Mouse (Mus musculus): ENCODE data around the gene Clcnka. TPM values are rescaled to one million over a fixed set of nuclear protein-coding genes. Genes with fewer than 3 reads are reported as not detected.

Gene Clcnka
- total RNA-seq, 2 experiments from 2014 or later: not detected

DNA sequence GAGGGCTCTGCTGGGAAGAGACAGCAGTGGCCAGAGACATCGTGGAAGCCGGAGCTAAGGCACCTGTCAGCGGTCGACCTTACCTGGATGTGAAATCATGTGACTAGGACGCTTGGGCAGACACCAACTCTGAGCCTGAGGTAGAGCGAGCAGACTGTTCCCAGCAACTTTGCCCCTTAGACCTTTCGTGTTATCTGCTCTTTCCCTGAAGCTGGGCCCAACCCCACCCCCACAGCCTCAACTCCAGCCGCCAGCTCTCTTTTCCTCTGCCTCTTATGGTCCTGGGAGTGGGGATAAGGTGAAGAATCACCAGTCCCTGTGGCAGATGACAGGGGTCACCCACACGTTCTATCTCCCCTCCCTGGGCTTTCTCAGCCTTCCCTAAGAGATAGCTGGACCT is 22.4 kb upstream of the Clcnka start:
- DNase-seq: no peak

DNA sequence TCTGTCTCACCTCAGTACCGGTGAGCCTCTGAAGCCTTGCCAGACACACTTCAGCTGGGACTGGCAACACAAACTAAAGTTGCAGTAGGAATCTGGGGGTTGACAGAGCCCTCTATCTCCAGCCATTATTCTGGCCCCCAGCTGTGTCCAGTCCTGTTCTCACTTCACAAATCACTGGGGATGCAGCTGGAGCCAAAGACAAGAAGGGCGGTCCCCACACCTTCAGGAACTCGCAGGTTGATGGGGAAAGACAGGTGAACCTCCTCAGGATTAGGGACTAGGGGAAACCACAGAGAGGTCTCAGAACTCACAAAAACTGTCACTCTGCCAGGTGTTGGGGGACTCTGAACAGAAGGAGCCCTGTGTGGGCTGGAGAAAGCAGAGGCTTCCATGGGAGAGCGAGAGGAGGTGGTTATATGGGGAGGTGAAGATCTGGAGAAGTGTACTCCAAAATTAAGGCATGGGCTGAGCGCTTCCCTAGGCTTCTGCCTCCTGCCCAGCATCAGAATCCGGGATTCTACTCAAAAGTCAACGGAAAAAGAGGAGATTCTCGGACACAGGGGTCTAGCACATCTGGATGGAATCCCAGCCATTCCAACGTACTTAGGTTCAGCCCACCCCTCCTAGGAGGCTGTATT is 21.8 kb upstream of the Clcnka start, which contains the start of gene Hspb7:
TSS of gene Hspb7 (plus strand) at position 588 of the 638 bp plus-strand sequence.
- no peak for DNase-seq

- DNase-seq: no peak
These were observed 21.1 kb upstream of the Clcnka start for GRCm38 (mm10) chr4:141419398-141420191.

DNA sequence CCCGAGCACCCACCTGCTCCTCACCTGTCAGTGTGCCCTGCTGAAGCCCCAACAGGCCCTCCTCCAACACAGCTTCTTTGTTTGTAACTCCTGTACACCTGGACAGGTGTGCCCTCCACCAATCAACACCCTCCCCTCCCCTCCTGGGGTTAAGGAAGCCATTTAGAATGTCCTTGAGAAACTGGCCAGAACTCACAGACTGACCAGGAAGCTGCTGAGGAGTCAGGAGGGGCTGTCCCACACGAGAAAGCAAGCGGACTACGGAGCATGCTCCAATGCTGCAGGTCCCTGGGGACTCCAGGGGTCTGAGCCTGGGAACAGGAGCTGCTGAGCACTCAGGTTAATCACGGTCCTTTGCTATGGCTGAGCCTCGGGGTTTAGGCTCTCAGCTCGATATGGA is 17.4 kb upstream of the Clcnka start, which contains the start of gene Clcnkb:
TSS of gene Clcnkb (minus strand) at position 91 of the 400 bp plus-strand sequence.
- no peak for DNase-seq

- DNase-seq: no peak
These were observed 13.0 kb upstream of the Clcnka start for GRCm38 (mm10) chr4:141411430-141411992.

- no peak for DNase-seq
These were observed 10.1 kb upstream of the Clcnka start for GRCm38 (mm10) chr4:141408577-141408976.

GRCm38 (mm10) chr4:141406516-141407299 is 8.2 kb upstream of the Clcnka start:
- no peak for DNase-seq

DNA sequence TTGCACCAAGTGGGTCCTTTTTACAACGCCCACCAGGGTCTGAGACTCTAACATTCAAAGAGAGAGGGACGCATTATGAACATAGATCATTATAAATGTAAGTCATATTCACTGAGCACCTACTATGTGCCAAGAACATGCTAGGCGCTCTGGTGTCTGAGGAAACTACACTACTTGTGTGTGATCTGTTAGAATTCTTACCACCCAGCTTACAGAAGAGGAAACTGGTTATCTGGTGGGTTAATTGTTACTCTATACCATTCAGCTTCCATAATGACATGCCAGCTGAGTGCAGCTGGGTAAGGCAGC is 6.7 kb upstream of the Clcnka start:
- DNase-seq: no peak

DNA sequence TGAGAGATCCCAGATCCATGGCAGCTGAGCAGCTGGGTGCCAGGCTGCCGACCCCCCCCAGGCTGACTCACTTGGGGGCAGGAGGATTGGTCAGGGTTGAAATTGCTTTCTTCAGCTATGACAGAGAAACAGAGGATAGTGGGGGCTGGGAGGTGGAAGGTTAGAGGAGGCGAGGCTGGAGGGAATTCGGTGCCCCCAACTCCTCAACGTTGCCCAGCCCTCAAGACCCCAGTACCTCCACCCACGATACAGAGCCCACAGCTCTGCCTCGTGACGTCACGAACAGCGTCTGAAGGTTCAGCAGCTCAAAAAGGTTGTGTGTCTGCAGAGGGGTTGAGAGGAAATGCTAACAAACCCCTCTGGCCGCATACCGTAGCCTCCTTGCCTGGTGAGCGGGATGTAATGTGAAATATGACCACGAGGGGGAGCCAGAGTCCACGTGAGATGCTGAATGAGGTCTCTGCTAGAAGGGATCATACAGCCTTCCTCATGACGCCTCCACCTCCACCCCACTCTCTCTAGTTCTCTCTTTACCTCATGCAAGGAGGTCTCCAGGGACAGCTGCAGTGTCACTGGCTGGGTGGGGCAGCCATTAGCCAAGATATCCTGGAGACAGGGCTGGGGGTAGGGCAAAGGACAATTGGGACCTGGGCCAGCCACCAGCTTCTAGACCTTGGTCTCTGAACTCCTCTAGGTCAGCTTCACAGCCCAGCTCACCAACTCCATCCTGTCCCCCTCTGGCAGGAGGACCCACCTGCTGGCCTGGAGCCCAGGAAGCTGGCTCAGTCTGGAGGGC is 6.2 kb upstream of the Clcnka start:
- peak; percentile 86 to 90 for DNase-seq

- DNase-seq: no peak
These were observed 1.6 kb upstream of the Clcnka start for GRCm38 (mm10) chr4:141400171-141400570.

DNA sequence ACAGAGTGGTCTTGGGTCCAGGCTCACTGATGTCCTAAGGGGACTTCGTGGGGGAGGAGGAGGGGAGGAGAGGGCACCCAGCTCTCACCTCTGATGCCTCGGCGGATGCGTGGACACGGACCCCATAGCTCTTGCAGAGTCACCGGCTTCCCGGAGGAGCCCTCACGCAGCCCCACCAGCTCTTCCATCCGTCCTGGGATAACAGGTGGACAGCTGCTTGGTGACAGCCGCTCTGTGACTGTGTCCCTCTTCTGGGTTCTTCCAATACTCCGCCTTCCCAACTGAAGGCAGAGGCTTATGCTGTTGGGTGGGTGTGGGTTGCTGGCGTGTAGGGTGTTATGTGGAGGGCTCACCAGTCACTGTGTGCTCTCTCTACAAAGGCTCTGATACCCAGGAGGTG is 663 bp downstream of the Clcnka start:
- DNase-seq: no peak

- no peak for DNase-seq
These were observed 3.8 kb downstream of the Clcnka start for GRCm38 (mm10) chr4:141394751-141395150.

GRCm38 (mm10) chr4:141391293-141391692 is 7.2 kb downstream of the Clcnka start:
- DNase-seq: no peak

- DNase-seq: no peak
These were observed 9.0 kb downstream of the Clcnka start for GRCm38 (mm10) chr4:141389366-141390150.

DNA sequence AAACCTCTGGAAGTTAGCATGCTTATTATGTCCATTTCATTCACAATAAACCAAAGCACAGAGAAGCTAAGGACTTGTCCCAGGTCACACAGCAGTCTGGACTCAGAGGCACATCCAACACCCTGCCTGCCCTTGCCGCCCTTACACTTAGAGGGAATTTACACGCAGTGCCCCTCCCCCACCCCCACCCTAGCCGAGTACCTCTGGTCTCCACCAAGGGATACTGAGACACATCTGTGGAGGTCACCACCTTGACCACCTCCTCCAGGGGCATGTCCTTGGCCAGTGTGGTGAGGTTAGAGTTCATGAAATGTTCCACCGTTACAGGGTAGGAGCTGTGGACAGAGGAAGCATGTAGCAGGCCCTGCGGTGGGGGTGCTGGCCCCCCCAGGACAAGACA is 10.6 kb downstream of the Clcnka start:
- no peak for DNase-seq

DNA sequence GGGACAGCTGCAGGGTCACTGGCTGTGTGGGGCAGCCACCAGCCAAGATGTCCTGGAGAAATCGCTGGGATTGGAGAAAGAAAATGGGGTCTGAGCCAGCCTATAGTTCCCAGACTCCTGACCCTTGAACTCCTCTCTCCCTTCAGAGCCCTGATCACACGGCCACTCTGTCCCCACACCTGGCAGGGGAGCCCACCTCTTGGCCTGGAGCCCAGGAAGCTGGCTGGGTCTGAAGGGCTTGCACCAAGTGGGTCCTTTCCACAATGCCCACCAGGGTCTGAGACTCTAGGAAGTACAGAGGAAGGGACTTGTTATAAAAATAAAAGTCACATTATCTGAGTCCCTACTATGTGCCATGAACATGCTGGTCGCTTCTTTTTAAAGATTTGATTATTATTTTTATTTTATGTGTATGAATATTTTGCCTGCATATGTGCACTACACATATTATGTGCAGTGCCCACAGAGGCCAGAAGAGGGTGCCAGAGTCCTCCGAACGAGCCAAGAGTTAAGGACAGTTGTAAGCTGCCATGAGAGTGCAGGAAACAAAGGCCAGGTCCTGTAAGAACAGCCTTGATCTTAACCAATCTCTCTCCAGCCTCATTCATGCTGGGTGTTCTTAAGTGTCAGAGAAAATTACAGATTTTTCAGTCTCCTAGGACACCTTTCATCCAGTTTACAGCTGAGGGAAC is 11.3 kb downstream of the Clcnka start:
- DNase-seq: peak; percentile 34 to 57

DNA sequence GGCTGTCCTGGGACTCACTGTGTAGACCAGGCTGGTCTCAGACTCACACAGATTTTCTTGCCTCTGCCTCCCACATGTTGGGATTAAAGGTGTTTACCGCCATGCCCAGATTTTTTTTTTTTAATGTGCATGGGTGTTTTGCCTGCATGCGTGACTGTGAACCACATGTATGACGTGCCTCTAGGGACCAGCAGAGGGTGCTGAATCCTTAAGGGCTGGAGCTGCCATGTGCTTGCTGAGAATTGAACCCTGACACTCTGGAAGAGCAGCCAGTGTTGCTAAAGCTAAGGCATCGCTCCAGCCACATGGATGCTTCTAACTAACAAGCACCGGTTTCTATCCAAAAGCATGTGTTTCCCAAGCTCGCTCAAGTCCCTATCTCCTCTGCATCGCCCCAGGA is 12.4 kb downstream of the Clcnka start:
- no peak for DNase-seq

DNA sequence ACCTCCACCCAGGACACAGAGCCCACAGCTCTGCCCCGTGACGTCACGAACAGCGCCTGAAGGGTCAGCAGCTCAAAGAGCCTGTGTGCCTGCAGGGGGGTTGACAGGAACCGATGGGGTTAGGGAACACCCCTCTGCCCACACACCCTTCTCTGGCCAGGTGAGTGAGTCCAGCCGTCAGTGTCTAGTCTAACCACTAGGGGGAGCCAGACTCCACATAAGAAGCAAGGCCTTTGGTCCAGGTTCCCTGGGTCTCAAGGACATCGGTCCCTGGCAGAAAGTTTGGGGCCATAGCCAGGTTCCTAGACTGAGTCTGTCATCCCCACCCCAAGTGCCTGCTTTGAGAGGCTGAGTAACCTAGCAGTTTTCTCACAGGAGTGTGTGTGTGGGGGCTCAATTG is 13.2 kb downstream of the Clcnka start:
- no peak for DNase-seq

- DNase-seq: no peak
These were observed 16.1 kb downstream of the Clcnka start for GRCm38 (mm10) chr4:141382406-141382805.

DNA sequence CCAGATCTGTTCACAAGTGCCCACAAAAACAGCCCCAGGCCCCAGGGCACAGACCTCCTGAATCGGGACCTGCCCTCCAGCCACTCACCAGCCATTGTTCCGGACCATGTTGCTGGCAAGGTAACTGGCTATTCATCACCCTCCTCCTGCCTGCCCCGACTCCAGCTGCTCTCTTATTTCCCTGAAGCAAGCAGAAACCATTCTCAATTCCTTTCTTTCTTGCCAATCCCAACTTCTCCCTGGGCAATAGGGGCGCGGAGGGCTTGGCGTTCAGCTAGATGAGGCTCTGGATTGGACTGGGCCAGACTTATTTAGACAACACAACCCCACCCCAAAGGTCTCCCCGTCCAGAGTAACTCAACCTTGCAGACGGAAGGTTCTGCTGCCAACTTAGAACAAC is 18.9 kb downstream of the Clcnka start:
- no peak for DNase-seq

- DNase-seq: no peak
These were observed 26.1 kb downstream of the Clcnka start for GRCm38 (mm10) chr4:141372426-141372825.

All from layer of hippocampus, postnatal 36 days (tissue).